Comparison of ENCODE assay signal across 9 mouse cellular contexts in the genomic region with DNA sequence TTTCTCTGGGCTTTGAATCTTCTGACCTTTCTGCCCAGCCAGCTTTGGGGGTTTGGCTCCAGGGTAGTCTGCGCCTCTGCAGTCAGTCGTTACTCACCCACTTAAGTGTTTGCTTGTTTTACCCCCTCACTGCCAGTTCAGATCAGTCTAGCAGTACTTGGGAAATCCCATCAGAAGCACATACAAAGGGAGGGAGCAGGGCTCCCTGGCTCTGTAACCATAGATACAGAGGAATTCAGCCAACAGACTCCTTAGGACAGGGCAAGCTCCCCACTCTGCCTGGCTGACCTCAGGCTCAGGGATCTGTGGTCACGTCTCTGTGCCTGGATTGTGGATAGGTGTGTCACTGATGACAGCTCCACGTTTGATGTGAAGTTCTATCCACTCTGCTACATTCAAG. TPM values are rescaled to one million over a fixed set of nuclear protein-coding genes. Genes with fewer than 3 reads are reported as not detected.
DNase-seq lines count a peak whose midpoint lies in the region; ATAC-seq and TF ChIP-seq lines count a peak whose summit lies in the region.
"Had no signal": no experiment of that assay in that cellular context is flagged by ENCODE, and none has a peak within 500 bp of the region (broad histone marks: within the 10 kb centered on the region; RNA-seq: fewer than 3 reads in every experiment).

No protein-coding gene starts in this region.

- no peak overlapping the region for H3K4me3 ChIP-seq in heart, embryonic 10.5 days
- no peak overlapping the region for H3K4me3 ChIP-seq in limb, embryonic 12.5 days (replicated peaks)
- H3K4me3 ChIP-seq in limb, embryonic 10.5 days, result no peak overlapping the region
- H3K4me3 ChIP-seq in intestine, embryonic 16.5 days (ENCODE audit: low read length), result no peak overlapping the region
- no peak overlapping the region for H3K4me3 ChIP-seq in small intestine, adult 2 months (ENCODE audit: low read depth, low read length)

- TF ChIP-seq CTCF in small intestine, adult 2 months (IDR thresholded peaks at IDR 0.05; ENCODE audit: extremely low read depth, insufficient read length, insufficient replicate concordance, low read depth, low read length), result no peak

- no peak overlapping the region for H3K9ac ChIP-seq in limb, embryonic 12.5 days (replicated peaks)
- H3K9ac ChIP-seq in intestine, embryonic 16.5 days (ENCODE audit: low read depth, low read length), result no peak overlapping the region

- H3K36me3 ChIP-seq in heart, embryonic 10.5 days, result peaks cover 22% of the 10 kb centered on the region; the same call in 1 of the 2 replicates
- peaks cover 28% of the 10 kb centered on the region for H3K36me3 ChIP-seq in limb, embryonic 12.5 days
- peaks cover 47% of the 10 kb centered on the region for H3K36me3 ChIP-seq in limb, embryonic 10.5 days
- no peaks in the 10 kb centered on the region for H3K36me3 ChIP-seq in intestine, embryonic 16.5 days (ENCODE audit: control insufficient read depth, insufficient read depth, low read length)
- peaks cover 3% of the 10 kb centered on the region; the same call in 1 of the 2 replicates for H3K36me3 ChIP-seq in small intestine, adult 2 months (ENCODE audit: control insufficient read depth, insufficient read depth, low read length)

- H3K9me3 ChIP-seq in heart, embryonic 10.5 days, result no peaks in the 10 kb centered on the region
- H3K9me3 ChIP-seq in limb, embryonic 12.5 days, result no peaks in the 10 kb centered on the region
- H3K9me3 ChIP-seq in limb, embryonic 10.5 days (replicated peaks), result no peaks in the 10 kb centered on the region
- no peaks in the 10 kb centered on the region for H3K9me3 ChIP-seq in intestine, embryonic 16.5 days (ENCODE audit: control insufficient read depth, low read length)

- no peaks in the 10 kb centered on the region for H3K27me3 ChIP-seq in heart, embryonic 10.5 days (ENCODE audit: insufficient read depth, poor library complexity, severe bottlenecking)
- H3K27me3 ChIP-seq in limb, embryonic 12.5 days, result no peaks in the 10 kb centered on the region
- no peaks in the 10 kb centered on the region for H3K27me3 ChIP-seq in limb, embryonic 10.5 days (ENCODE audit: low read depth, poor library complexity, severe bottlenecking)
- H3K27me3 ChIP-seq in intestine, embryonic 16.5 days (replicated peaks; ENCODE audit: control insufficient read depth, insufficient read depth, low read length), result no peaks in the 10 kb centered on the region
- no peaks in the 10 kb centered on the region for H3K27me3 ChIP-seq in small intestine, adult 2 months (ENCODE audit: control insufficient read depth, insufficient read depth, low read length)

- TF ChIP-seq POLR2A in small intestine, adult 2 months (IDR thresholded peaks at IDR 0.05; ENCODE audit: low read depth, low read length), result no peak

- H3K27ac ChIP-seq in heart, embryonic 10.5 days, result no peak overlapping the region
- H3K27ac ChIP-seq in limb, embryonic 12.5 days, result no peak overlapping the region
- no peak overlapping the region for H3K27ac ChIP-seq in limb, embryonic 10.5 days
- 0 out of 2 replicates have a peak overlapping the region, but pooled peaks have one; percentile 3 for H3K27ac ChIP-seq in intestine, embryonic 16.5 days (ENCODE audit: low read length)
- H3K27ac ChIP-seq in small intestine, adult 2 months (ENCODE audit: insufficient read depth, low read depth, low read length), result 0 out of 2 replicates have a peak overlapping the region, but pooled peaks have one; percentile 11

- H3K4me2 ChIP-seq in limb, embryonic 12.5 days, result no peak overlapping the region
- H3K4me2 ChIP-seq in intestine, embryonic 16.5 days (ENCODE audit: low read depth, low read length), result no peak overlapping the region

- 0 out of 2 replicates have a peak, but pooled peaks have one; percentile 45 for ATAC-seq in limb, embryonic 12.5 days (ENCODE audit: insufficient number of reproducible peaks, insufficient read depth, low FRiP score, low TSS enrichment, low read depth)
- peak; percentile 14; the same call in 1 of the 2 replicates for ATAC-seq in intestine, embryonic 16.5 days
- ATAC-seq in monocyte, adult 5-6 weeks (replicated peaks; ENCODE audit: insufficient number of reproducible peaks, low FRiP score, low TSS enrichment, poor library complexity, severe bottlenecking), result no peak
- no peak for ATAC-seq in CD4-positive, CD25-positive, alpha-beta regulatory T cell, adult 4 months

- 29% methylated on average over 4 of the region's 4 CpGs for WGBS in heart, embryonic 10.5 days
- 48% methylated on average over 4 of the region's 4 CpGs for WGBS in limb, embryonic 12.5 days
- 53% methylated on average over 4 of the region's 4 CpGs for WGBS in limb, embryonic 10.5 days
- WGBS in intestine, embryonic 16.5 days, result 25% methylated on average over 4 of the region's 4 CpGs
- 48% methylated on average over 4 of the region's 4 CpGs for WGBS in small intestine, adult 2 months

- DNase-seq in heart, adult 11 months, result peak; percentile 95
- no peak for DNase-seq in heart, embryonic 10.5 days (ENCODE audit: low spot score)
- no peak for DNase-seq in limb, embryonic 10.5 days (ENCODE audit: low spot score)
- DNase-seq: layer of hippocampus, postnatal 36 days had no signal

- peaks cover 31% of the 10 kb centered on the region for H3K4me1 ChIP-seq in heart, embryonic 10.5 days
- H3K4me1 ChIP-seq in limb, embryonic 12.5 days (replicated peaks), result peaks cover 29% of the 10 kb centered on the region
- H3K4me1 ChIP-seq in limb, embryonic 10.5 days, result peaks cover 16% of the 10 kb centered on the region
- H3K4me1 ChIP-seq in intestine, embryonic 16.5 days (ENCODE audit: control insufficient read depth, insufficient read depth, low read length), result peaks cover 28% of the 10 kb centered on the region
- H3K4me1 ChIP-seq in small intestine, adult 2 months (ENCODE audit: control insufficient read depth, insufficient read depth, insufficient read length, low read length), result peaks cover 9% of the 10 kb centered on the region; the same call in 1 of the 2 replicates

RNA-seq across cellular contexts. Expression of a gene that starts 42.2 kb away (rescaled TPM):
- polyA plus RNA-seq in heart, embryonic 10.5 days (2016; fragmentation: Nextera tagmentation; extraction: Ambion mirVana), result 95.8 and 99.3 TPM in 2 replicates
- polyA plus RNA-seq in limb, embryonic 12.5 days (2016; fragmentation: Nextera tagmentation; extraction: Ambion mirVana), result 102 and 106 TPM in 2 replicates
- 159 and 177 TPM in 2 replicates for polyA plus RNA-seq in limb, embryonic 10.5 days (2016; fragmentation: Nextera tagmentation; extraction: Ambion mirVana)
- polyA plus RNA-seq in intestine, embryonic 16.5 days (2015; fragmentation: Nextera tagmentation; extraction: Ambion mirVana), result 58.5 and 63.9 TPM in 2 replicates
- polyA plus RNA-seq in small intestine, adult 2 months (2012; rRNA removed), result 1.6 and 1.9 TPM in 2 replicates
- 19.3 to 41.0 TPM (median 25.7 TPM) in 3 replicates for total RNA-seq in monocyte, adult 5-6 weeks (2017)
- polyA plus RNA-seq in CD4-positive, CD25-positive, alpha-beta regulatory T cell, adult 4 months (2017; shearing (Covaris generic)), result 10 to 100 TPM; 58.6 to 79.7 TPM

Comparison
In these comparisons a context has a peak if more than half of its experiments do, and no peak if none do; other contexts are left out.
1. H3K27ac ChIP-seq: peak in intestine, embryonic 16.5 days (single experiment) and small intestine, adult 2 months (single experiment); none in heart, embryonic 10.5 days (single experiment), limb, embryonic 12.5 days (single experiment) and limb, embryonic 10.5 days (single experiment).
2. ATAC-seq: peak in limb, embryonic 12.5 days (single experiment) and intestine, embryonic 16.5 days (single experiment); none in monocyte, adult 5-6 weeks (single experiment) and CD4-positive, CD25-positive, alpha-beta regulatory T cell, adult 4 months (single experiment).
3. RNA of a gene that starts 42.2 kb away (polyA plus RNA-seq): 159 to 177 TPM in limb, embryonic 10.5 days, 102 to 106 TPM in limb, embryonic 12.5 days, 95.8 to 99.3 TPM in heart, embryonic 10.5 days, 58.6 to 79.7 TPM in CD4-positive, CD25-positive, alpha-beta regulatory T cell, adult 4 months and 58.5 to 63.9 TPM in intestine, embryonic 16.5 days; 1.6 to 1.9 TPM in small intestine, adult 2 months; every median in the first group is over 10 times any median in the second.